Mouse (Mus musculus): ENCODE data around the gene Pcdh15. TPM values are rescaled to one million over a fixed set of nuclear protein-coding genes. Genes with fewer than 3 reads are reported as not detected.

The Pcdh15 gene
- total and polyA plus RNA-seq, 3 experiments: not detected

DNA sequence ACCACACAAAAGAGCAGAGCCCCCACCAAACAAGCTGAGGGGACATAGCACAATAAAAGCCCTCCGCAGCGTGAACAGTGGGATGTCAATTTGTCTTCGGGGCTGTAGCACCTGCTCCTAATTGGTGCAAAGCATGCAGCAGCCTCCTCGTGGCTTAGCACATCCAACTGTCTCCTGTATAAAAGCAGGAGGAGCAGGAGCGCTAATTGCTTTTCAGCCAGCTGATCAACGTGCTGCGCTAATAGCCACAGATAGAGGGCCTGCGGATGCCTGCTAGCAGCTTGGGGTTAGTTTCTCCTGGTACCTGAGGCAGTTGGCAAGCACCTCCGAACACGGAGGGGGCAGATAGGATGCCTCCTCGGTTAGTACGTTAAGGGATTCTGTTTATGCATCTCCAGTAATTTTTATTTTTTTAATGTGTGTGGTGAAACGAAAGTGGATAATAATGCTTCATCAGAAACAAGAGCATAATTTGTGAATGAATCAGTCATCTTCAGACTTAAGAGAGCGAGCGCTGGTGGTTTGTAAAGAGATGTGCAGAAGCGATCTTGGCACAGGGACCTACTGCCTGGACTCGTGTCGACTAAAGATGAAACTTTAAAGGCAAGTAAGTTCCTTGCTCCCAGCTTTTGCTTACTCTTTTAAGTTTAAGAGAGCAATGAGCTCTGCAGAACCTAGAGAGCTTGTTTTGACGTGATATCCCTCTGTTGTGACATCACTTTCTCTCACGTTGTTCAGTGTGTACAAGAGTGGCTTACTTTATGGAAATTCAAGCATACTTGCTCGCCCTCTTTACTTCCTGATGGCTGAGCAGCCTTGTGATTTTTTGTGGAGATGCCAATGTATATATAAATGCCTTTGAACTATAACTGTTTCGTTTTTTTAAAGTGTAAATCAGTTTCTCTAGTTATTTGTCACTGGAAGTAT is 722.8 kb downstream of the Pcdh15 start:
- Histone ChIP-seq H3K36me3 (ENCODE audit: control insufficient read depth in 1 of 2, insufficient read depth in 2 of 2, low read length in 2 of 2) (no peaks in the 10 kb centered on the region), H3K9ac (ENCODE audit: control insufficient read depth, low read depth, low read length, poor library complexity, severe bottlenecking) (no peak overlapping the region), H3K27me3 (ENCODE audit: control insufficient read depth in 1 of 2, insufficient read depth in 2 of 2, low read length in 2 of 2) (no peaks in the 10 kb centered on the region), H3K79me2 (ENCODE audit: control insufficient read depth, insufficient read depth, low read length, poor library complexity) (no peaks in the 10 kb centered on the region), H3K4me3 (ENCODE audit: control insufficient read depth in 1 of 2, insufficient read depth in 1 of 2, low read depth in 2 of 2, low read length in 2 of 2) (no peak overlapping the region), H3K9me3 (replicated peaks; ENCODE audit: insufficient read depth, low read length) (no peaks in the 10 kb centered on the region), H3K27ac (ENCODE audit: control insufficient read depth, low read depth, low read length) (no peak overlapping the region), H3K4me1 (ENCODE audit: control insufficient read depth in 1 of 2, insufficient read depth in 2 of 2, low read length in 2 of 2) (no peaks in the 10 kb centered on the region)
- TF ChIP-seq CHD2 (IDR thresholded peaks at IDR 0.05; ENCODE audit: low read length) (no peak), USF1 (IDR thresholded peaks at IDR 0.05; ENCODE audit: low read depth, low read length) (no peak), TCF12 (IDR thresholded peaks at IDR 0.05; ENCODE audit: low read depth, low read length) (no peak), E2F4 (IDR thresholded peaks at IDR 0.05; ENCODE audit: borderline replicate concordance, low read depth, low read length) (no peak), GATA1 (IDR thresholded peaks at IDR 0.05; ENCODE audit: low read depth, low read length) (no peak), ZMIZ1 (IDR thresholded peaks at IDR 0.05; ENCODE audit: low read depth, low read length) (no peak), MAFK (IDR thresholded peaks at IDR 0.05; ENCODE audit: borderline replicate concordance, low read depth, low read length) (no peak), NELFE (IDR thresholded peaks at IDR 0.05; ENCODE audit: low read depth, low read length) (no peak), HCFC1 (IDR thresholded peaks at IDR 0.05; ENCODE audit: low read depth, low read length) (no peak), GABPA (IDR thresholded peaks at IDR 0.05; ENCODE audit: low read depth, low read length) (no peak), ZNF384 (IDR thresholded peaks at IDR 0.05; ENCODE audit: low read depth, low read length) (no peak), MAX (IDR thresholded peaks at IDR 0.05; ENCODE audit: low read length) (no peak)
- no peak for DNase-seq (ENCODE audit: low read depth, low spot score)

- Histone ChIP-seq H3K27ac (ENCODE audit: control insufficient read depth, low read depth, low read length) (no peak overlapping the region), H3K9ac (ENCODE audit: control insufficient read depth, low read depth, low read length, poor library complexity, severe bottlenecking) (no peak overlapping the region), H3K4me1 (ENCODE audit: control insufficient read depth in 1 of 2, insufficient read depth in 2 of 2, low read length in 2 of 2) (no peaks in the 10 kb centered on the region), H3K36me3 (ENCODE audit: control insufficient read depth in 1 of 2, insufficient read depth in 2 of 2, low read length in 2 of 2) (no peaks in the 10 kb centered on the region), H3K27me3 (ENCODE audit: control insufficient read depth in 1 of 2, insufficient read depth in 2 of 2, low read length in 2 of 2) (no peaks in the 10 kb centered on the region), H3K9me3 (replicated peaks; ENCODE audit: insufficient read depth, low read length) (no peaks in the 10 kb centered on the region), H3K79me2 (ENCODE audit: control insufficient read depth, insufficient read depth, low read length, poor library complexity) (no peaks in the 10 kb centered on the region), H3K4me3 (ENCODE audit: control insufficient read depth in 1 of 2, insufficient read depth in 1 of 2, low read depth in 2 of 2, low read length in 2 of 2) (no peak overlapping the region)
- no peak for DNase-seq (ENCODE audit: low read depth, low spot score)
- TF ChIP-seq CHD2 (IDR thresholded peaks at IDR 0.05; ENCODE audit: low read length): no peak
- no peak for TF ChIP-seq MAFK (IDR thresholded peaks at IDR 0.05; ENCODE audit: borderline replicate concordance, low read depth, low read length)
- no peak for TF ChIP-seq USF2 (IDR thresholded peaks at IDR 0.05; ENCODE audit: borderline replicate concordance in 1 of 2, insufficient read depth in 1 of 2, low read depth in 1 of 2, low read length in 2 of 2)
- TF ChIP-seq TAL1 (IDR thresholded peaks at IDR 0.05; ENCODE audit: low read length): no peak
- TF ChIP-seq HCFC1 (IDR thresholded peaks at IDR 0.05; ENCODE audit: low read depth, low read length): no peak
- no peak for TF ChIP-seq NELFE (IDR thresholded peaks at IDR 0.05; ENCODE audit: low read depth, low read length)
- TF ChIP-seq UBTF (IDR thresholded peaks at IDR 0.05; ENCODE audit: borderline replicate concordance, insufficient read depth, low read depth, low read length): no peak
- no peak for TF ChIP-seq SMC3 (IDR thresholded peaks at IDR 0.05; ENCODE audit: low read depth, low read length)
- TF ChIP-seq GATA1 (IDR thresholded peaks at IDR 0.05; ENCODE audit: low read depth, low read length): no peak
These were observed 724.1 kb downstream of the Pcdh15 start for GRCm38 (mm10) chr10:73823214-73823613.

Measured in MEL (cell line).